Mouse (Mus musculus) limb, embryonic 13.5 days (tissue): Measurements from ENCODE around the gene Lpin2. TPM values are rescaled to one million over a fixed set of nuclear protein-coding genes. Genes with fewer than 3 reads are reported as not detected.

ENCODE experiments used
- ATAC-seq: fragments of 200-750 bp; cut with Nextera tagmentation; 2 replicates; pipeline ENCODE4 v1.8.0; 2017; ENCODE audit warnings: low read depth, moderate number of reproducible peaks, moderate TSS enrichment; ENCODE audit not compliant: low FRiP score
- H3K27ac ChIP-seq: fragments of 300-500 bp; sonication (generic); 2 replicates; pipeline ENCODE4 v1.5.1; 2015; ENCODE audit warnings: inconsistent platforms, mild to moderate bottlenecking, moderate library complexity
- H3K27me3 ChIP-seq: fragments of 300-500 bp; sonication (generic); 2 replicates; pipeline ENCODE4 v1.6.1; 2015; ENCODE audit warnings: mild to moderate bottlenecking, inconsistent platforms
- H3K36me3 ChIP-seq: fragments of 300-500 bp; sonication (generic); 2 replicates; pipeline ENCODE4 v1.6.1; 2015; ENCODE audit warnings: inconsistent platforms, mild to moderate bottlenecking, moderate library complexity
- H3K4me1 ChIP-seq: fragments of 300-500 bp; sonication (generic); 2 replicates; pipeline ENCODE4 v1.6.1; 2015; ENCODE audit warnings: inconsistent platforms
- H3K4me2 ChIP-seq: fragments of 300-500 bp; sonication (generic); replicated peaks from 2 replicates; pipeline ENCODE4 v1.6.1; 2015; ENCODE audit warnings: inconsistent platforms, mild to moderate bottlenecking, moderate library complexity
- H3K4me3 ChIP-seq: fragments of 300-500 bp; sonication (generic); 2 replicates; pipeline ENCODE4 v1.5.1; 2015; ENCODE audit warnings: moderate library complexity, mild to moderate bottlenecking, inconsistent platforms
- H3K9ac ChIP-seq: fragments of 300-500 bp; sonication (generic); 2 replicates; pipeline ENCODE4 v1.6.1; 2015; ENCODE audit warnings: mild to moderate bottlenecking, inconsistent platforms
- H3K9me3 ChIP-seq: fragments of 300-500 bp; sonication (generic); 2 replicates; pipeline ENCODE4 v1.6.1; 2016; ENCODE audit warnings: inconsistent platforms
- WGBS: fragments of 180-500 bp; shearing (Covaris S2); methylation state at CpG from one replicate; pipeline ENCODE4 v1.1.7; 2015; 5-methylcytosine and 5-hydroxymethylcytosine counted together
- polyA plus RNA-seq: library from polyadenylated mRNA; unstranded; fragments of >200 nt; fragmentation: Nextera tagmentation; extraction: Ambion mirVana; gene quantifications from 2 replicates; pipeline ENCODE4 v1.2.1, GENCODE M21; 2015

Gene Lpin2
- polyA plus RNA-seq, 1 experiment from 2014 or later, result 54.1 TPM

DNA sequence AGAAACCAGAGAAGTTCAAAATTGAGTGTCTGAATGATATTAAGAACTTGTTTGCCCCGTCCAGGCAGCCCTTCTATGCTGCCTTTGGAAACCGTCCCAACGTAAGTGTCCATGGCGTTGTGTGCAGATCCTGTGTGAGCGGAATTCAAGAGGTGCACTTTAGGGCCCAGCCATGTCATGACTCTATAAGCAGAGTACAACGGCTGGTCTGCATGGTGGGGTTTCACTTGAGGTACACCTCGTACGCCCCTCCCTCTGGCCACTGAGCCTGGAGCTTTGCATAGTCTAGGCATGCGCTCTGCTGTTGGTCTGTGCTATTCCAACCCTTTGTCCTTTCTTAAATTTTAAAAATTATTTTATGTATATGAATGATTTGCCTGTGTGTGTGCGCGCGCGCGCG is 62.8 kb downstream of the Lpin2 start:
- no peaks in the 10 kb centered on the region for H3K27me3 ChIP-seq
- H3K27ac ChIP-seq, result no peak overlapping the region
- ATAC-seq, result no peak
- no peak overlapping the region for H3K4me2 ChIP-seq
- no peak overlapping the region for H3K4me3 ChIP-seq
- peaks cover 98% of the 10 kb centered on the region for H3K36me3 ChIP-seq
- peaks cover 16% of the 10 kb centered on the region for H3K4me1 ChIP-seq
- 96% methylated on average over 15 of the region's 15 CpGs for WGBS
- H3K9ac ChIP-seq, result no peak overlapping the region
- H3K9me3 ChIP-seq, result no peaks in the 10 kb centered on the region

DNA sequence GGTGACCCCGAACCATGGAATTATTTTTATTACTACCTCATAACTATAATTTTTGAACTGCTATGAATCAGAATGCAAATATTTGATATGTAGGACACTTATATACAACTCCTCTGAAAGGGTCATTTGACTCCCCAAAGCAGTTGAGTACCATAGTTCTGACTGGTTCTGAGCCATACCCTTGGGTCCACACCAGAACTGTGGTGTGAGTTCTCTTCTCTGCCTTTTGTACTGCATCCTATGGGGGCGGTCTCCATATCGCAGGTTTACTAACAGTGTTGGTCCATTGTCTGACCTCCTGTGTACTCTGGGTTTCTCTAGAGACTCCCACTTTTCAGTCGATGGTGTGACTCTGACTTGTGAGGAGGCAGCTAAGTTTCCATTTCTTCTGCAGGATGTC is 63.7 kb downstream of the Lpin2 start:
- peaks cover 94% of the 10 kb centered on the region for H3K36me3 ChIP-seq
- H3K27ac ChIP-seq, result no peak overlapping the region
- H3K27me3 ChIP-seq, result no peaks in the 10 kb centered on the region
- no peak overlapping the region for H3K4me2 ChIP-seq
- peaks cover 25% of the 10 kb centered on the region for H3K4me1 ChIP-seq
- H3K4me3 ChIP-seq, result no peak overlapping the region
- H3K9me3 ChIP-seq, result no peaks in the 10 kb centered on the region
- ATAC-seq, result no peak
- no peak overlapping the region for H3K9ac ChIP-seq
- 91% methylated on average over 4 of the region's 4 CpGs for WGBS

GRCm38 (mm10) chr17:71248963-71249362 is 66.6 kb downstream of the Lpin2 start:
- H3K9ac ChIP-seq, result no peak overlapping the region
- ATAC-seq, result no peak
- peaks cover 55% of the 10 kb centered on the region for H3K4me1 ChIP-seq
- H3K4me2 ChIP-seq, result no peak overlapping the region
- 0 out of 2 replicates have a peak overlapping the region, but pooled peaks have one; percentile 15 for H3K27ac ChIP-seq
- H3K9me3 ChIP-seq, result no peaks in the 10 kb centered on the region
- WGBS, result 86% methylated on average over 6 of the region's 6 CpGs
- H3K27me3 ChIP-seq, result no peaks in the 10 kb centered on the region
- no peak overlapping the region for H3K4me3 ChIP-seq
- peaks cover 66% of the 10 kb centered on the region for H3K36me3 ChIP-seq

GRCm38 (mm10) chr17:71250046-71250445 is 67.7 kb downstream of the Lpin2 start:
- Histone ChIP-seq H3K9ac (no peak overlapping the region), H3K4me3 (no peak overlapping the region), H3K36me3 (peaks cover 55% of the 10 kb centered on the region), H3K4me1 (peaks cover 65% of the 10 kb centered on the region), H3K4me2 (no peak overlapping the region), H3K27ac (peak overlapping the region; percentile 44; the same call in 1 of the 2 replicates), H3K9me3 (no peaks in the 10 kb centered on the region), H3K27me3 (no peaks in the 10 kb centered on the region)
- 74% methylated on average over 2 of the region's 2 CpGs for WGBS
- no peak for ATAC-seq

DNA sequence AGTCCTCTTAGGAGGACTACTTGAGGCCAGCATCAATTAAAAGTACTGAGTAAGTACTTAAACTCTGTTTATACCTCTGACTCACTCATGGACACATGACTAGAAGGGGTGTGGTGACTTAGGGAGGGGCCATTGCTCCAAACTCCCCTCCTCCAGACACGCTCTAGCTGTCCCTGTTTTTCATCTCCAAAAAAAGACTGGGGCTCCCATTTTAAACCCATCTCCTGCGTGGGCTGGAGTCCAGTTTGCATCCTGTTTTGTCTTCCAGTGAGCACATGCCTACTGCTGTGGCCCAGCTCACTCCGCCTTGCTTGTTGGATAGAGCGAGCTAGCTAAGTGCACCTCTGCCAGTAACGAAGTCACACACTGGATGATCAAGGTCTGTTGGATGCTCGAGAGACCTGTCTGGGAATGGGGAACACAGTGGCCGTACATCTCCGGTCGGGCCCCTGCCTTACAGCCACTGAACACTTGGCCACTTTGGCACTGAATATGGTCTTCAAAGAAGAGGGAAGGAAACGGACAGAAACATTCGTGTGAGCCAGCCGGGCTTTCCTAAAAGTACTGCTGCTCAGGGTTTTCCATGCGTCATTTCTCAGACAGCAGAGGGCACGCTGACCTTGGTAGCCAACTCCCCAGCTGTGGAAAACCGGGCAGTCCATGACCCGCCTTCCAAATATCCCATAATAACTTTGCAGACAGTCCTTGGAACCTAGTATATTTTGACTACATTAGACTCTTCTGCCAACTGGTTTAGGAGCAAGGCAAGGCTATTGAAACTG is 68.7 kb downstream of the Lpin2 start:
- Histone ChIP-seq H3K4me1 (peaks cover 72% of the 10 kb centered on the region), H3K27ac (peak overlapping the region; percentile 81), H3K9me3 (no peaks in the 10 kb centered on the region), H3K27me3 (no peaks in the 10 kb centered on the region), H3K4me2 (peak overlapping the region; percentile 5; the same call in 1 of the 2 replicates), H3K36me3 (peaks cover 46% of the 10 kb centered on the region), H3K9ac (no peak overlapping the region), H3K4me3 (no peak overlapping the region)
- WGBS, result 64% methylated on average over 16 of the region's 16 CpGs
- peak; percentile 17; the same call in 1 of the 2 replicates for ATAC-seq

DNA sequence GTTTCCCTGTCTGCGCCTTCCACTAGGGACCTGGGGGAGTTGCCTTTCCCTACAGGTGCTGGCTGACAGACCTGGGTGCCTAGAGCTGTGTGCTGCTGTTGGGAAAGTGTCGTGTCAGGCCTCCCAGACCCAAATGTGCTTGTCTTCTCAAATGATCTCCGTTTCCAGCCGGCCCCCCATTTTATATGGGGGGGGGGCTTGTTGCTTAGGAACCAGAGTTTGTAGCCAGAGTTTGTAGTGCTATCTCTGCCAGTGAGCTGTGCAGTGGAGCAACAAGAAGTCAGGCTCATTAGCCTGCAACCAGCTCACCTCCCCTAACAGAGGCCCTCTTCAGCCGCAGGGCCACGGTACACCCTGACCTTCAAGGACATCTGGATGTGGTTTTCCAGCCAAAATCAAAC is 69.2 kb downstream of the Lpin2 start:
- ATAC-seq, result peak; percentile 84
- Histone ChIP-seq H3K4me1 (peaks cover 76% of the 10 kb centered on the region), H3K4me2 (peak overlapping the region; percentile 5; the same call in 1 of the 2 replicates), H3K27me3 (no peaks in the 10 kb centered on the region), H3K9me3 (no peaks in the 10 kb centered on the region), H3K4me3 (no peak overlapping the region), H3K9ac (no peak overlapping the region), H3K27ac (peak overlapping the region; percentile 81), H3K36me3 (peaks cover 40% of the 10 kb centered on the region)
- 22% methylated on average over 6 of the region's 6 CpGs for WGBS

- peak overlapping the region; percentile 81 for H3K27ac ChIP-seq
- peak; percentile 29 for ATAC-seq
- no peaks in the 10 kb centered on the region for H3K9me3 ChIP-seq
- H3K4me3 ChIP-seq, result no peak overlapping the region
- H3K36me3 ChIP-seq, result peaks cover 35% of the 10 kb centered on the region
- H3K9ac ChIP-seq, result no peak overlapping the region; the same call in 1 of the 2 replicates
- no peaks in the 10 kb centered on the region for H3K27me3 ChIP-seq
- WGBS, result 44% methylated on average over 9 of the region's 9 CpGs
- no peak overlapping the region for H3K4me2 ChIP-seq
- H3K4me1 ChIP-seq, result peaks cover 76% of the 10 kb centered on the region
Measured at GRCm38 (mm10) chr17:71252101-71252500, 69.7 kb downstream of the Lpin2 start.

GRCm38 (mm10) chr17:71253391-71253790 is 71.0 kb downstream of the Lpin2 start:
- H3K4me1 ChIP-seq, result peaks cover 71% of the 10 kb centered on the region
- 70% methylated on average over 2 of the region's 2 CpGs for WGBS

DNA sequence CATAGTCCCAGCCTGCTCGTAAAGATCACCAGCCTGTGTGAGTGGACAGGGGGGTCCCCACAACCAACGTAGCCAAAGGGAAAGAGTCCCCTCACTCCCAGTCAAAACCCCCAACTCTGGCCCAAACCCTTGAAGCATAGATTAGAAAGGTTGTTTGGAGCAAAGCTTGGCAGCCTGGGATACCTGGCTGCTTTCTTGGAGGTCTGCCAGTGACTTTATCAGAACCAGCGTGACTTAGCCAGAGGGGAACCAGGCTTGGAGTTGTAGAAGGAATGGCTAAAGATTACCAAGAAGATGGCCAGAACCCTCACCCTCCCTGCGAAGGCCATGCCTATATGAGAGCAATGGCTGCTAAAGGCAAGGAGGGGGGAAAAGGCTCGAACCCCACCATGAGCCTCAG is 71.7 kb downstream of the Lpin2 start:
- no peak for ATAC-seq
- WGBS, result 55% methylated on average over 5 of the region's 5 CpGs
- Histone ChIP-seq H3K4me2 (no peak overlapping the region), H3K4me3 (no peak overlapping the region), H3K4me1 (peaks cover 68% of the 10 kb centered on the region), H3K27ac (peak overlapping the region; percentile 73; the same call in 1 of the 2 replicates), H3K9me3 (no peaks in the 10 kb centered on the region), H3K36me3 (peaks cover 15% of the 10 kb centered on the region), H3K9ac (no peak overlapping the region), H3K27me3 (no peaks in the 10 kb centered on the region)

More at GRCm38 (mm10) chr17:71253391-71253790, 71.0 kb downstream of the Lpin2 start:
- H3K9ac ChIP-seq, result no peak overlapping the region
- peaks cover 22% of the 10 kb centered on the region for H3K36me3 ChIP-seq
- H3K27me3 ChIP-seq, result no peaks in the 10 kb centered on the region
- H3K9me3 ChIP-seq, result no peaks in the 10 kb centered on the region
- no peak overlapping the region for H3K4me2 ChIP-seq
- ATAC-seq, result no peak
- peak overlapping the region; percentile 73; the same call in 1 of the 2 replicates for H3K27ac ChIP-seq
- no peak overlapping the region for H3K4me3 ChIP-seq

DNA sequence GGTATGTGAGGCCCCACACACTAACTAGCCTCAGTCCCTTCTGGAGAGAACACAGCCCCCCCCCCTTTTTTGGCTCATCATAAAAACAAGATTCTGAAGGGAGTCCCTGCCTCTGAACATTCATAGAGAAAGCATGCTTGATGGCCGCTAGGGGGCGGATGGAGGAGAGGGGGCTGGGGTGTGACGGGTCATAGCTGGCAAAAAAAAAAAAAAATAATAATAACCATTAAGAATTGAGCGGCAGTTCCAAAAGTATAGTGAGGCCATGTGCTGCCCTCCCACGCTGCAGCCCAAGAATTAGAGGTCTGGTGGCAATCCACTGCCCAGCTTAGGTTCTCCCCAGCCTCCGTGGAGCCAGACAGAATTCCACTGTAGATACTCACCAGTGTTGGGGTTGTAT is 72.4 kb downstream of the Lpin2 start:
- H3K4me1 ChIP-seq, result peaks cover 63% of the 10 kb centered on the region
- H3K9ac ChIP-seq, result no peak overlapping the region
- H3K27ac ChIP-seq, result peak overlapping the region; percentile 73; the same call in 1 of the 2 replicates
- WGBS, result 53% methylated on average over 6 of the region's 6 CpGs
- H3K36me3 ChIP-seq, result peaks cover 9% of the 10 kb centered on the region
- H3K9me3 ChIP-seq, result no peaks in the 10 kb centered on the region
- no peak for ATAC-seq
- no peak overlapping the region for H3K4me2 ChIP-seq
- H3K4me3 ChIP-seq, result no peak overlapping the region
- H3K27me3 ChIP-seq, result no peaks in the 10 kb centered on the region

DNA sequence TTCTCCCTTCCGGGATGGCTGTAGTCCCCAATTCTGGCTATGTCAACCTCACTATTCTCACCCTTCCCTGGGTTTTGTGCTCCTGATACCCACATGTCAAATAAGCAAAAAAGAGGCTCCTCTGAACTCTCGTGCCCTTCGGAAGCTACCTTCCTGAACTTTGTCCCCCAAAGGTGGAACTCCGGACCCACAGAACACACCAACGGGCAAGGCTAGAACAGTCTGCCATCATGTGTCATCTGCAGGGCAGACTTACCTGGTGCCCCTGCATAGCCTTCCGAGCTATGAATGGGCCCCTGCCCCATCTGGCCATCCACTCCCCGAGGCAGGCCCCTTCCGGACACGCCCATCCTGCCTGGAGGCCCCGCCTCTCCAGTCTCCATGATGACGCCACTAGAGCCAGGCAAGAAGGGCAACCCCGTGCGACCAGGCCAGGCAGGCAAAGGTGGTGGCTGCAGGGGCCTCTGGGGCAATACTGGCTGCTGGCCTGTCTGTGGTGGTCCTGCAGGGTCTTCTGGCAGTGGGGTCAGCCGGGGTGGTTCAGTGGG is 73.8 kb downstream of the Lpin2 start:
- Histone ChIP-seq H3K4me2 (no peak overlapping the region), H3K9ac (no peak overlapping the region), H3K27me3 (no peaks in the 10 kb centered on the region), H3K27ac (no peak overlapping the region), H3K4me1 (peaks cover 49% of the 10 kb centered on the region), H3K36me3 (peaks cover under 1% of the 10 kb centered on the region), H3K9me3 (no peaks in the 10 kb centered on the region), H3K4me3 (no peak overlapping the region)
- 76% methylated on average over 14 of the region's 14 CpGs for WGBS
- ATAC-seq, result no peak

DNA sequence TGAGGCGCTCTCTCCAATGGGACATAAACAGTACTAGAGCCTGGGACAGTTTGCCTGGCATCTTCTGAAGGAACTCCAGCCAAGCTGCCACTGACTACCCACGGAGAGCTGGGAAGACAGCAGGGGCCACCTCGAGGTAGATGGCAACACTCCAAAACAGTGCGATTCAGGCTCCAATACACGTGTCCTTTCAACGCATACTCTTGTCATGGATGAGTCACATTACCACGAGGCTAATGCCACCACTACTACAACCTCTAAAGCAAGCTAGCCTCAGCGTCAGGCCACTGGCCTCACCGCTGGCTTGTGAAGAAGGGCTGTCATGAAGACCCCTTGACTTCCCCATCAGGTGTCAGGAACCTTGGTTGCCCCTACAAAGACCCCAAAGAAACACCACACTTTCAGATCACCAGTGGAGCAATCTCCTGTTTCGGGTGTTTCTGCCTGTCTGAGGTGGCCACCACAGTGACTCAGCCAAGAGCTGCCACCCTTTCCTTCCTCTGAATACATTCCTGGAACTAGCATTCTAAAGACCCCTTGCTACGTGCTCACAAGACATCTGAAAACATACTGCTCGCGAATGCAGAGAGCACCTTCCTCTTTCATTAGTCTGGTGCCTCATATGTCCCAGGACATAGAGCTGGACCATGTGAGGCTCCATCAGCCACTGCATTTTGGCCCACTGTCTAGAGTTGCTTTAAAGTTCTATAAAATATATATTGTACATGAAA is 74.6 kb downstream of the Lpin2 start:
- ATAC-seq, result no peak
- Histone ChIP-seq H3K4me1 (peaks cover 41% of the 10 kb centered on the region), H3K9me3 (no peaks in the 10 kb centered on the region), H3K9ac (no peak overlapping the region), H3K4me2 (no peak overlapping the region), H3K27me3 (no peaks in the 10 kb centered on the region), H3K4me3 (no peak overlapping the region), H3K36me3 (no peaks in the 10 kb centered on the region; the same call in none of the 2 replicates), H3K27ac (no peak overlapping the region)
- WGBS, result 87% methylated on average over 13 of the region's 13 CpGs
